Mouse (Mus musculus) inflammation-experienced regulatory T-cells, adult 6 months (primary cell): ENCODE results near the gene Pcbp4. TPM values are rescaled to one million over a fixed set of nuclear protein-coding genes. Genes with fewer than 3 reads are reported as not detected.

Experiments used
- ATAC-seq: one replicate; pipeline ENCODE4 v1.8.0; 2017
- polyA plus RNA-seq, 3 experiments: library from polyadenylated mRNA; unstranded; fragments of 100-300 nt; shearing (Covaris generic); gene quantifications; one replicate each; pipeline ENCODE4 v1.2.1; 2017

Pcbp4 gene
- polyA plus RNA-seq, 3 experiments from 2014 or later, result 4.1 to 5.0 (median 4.4) TPM

DNA sequence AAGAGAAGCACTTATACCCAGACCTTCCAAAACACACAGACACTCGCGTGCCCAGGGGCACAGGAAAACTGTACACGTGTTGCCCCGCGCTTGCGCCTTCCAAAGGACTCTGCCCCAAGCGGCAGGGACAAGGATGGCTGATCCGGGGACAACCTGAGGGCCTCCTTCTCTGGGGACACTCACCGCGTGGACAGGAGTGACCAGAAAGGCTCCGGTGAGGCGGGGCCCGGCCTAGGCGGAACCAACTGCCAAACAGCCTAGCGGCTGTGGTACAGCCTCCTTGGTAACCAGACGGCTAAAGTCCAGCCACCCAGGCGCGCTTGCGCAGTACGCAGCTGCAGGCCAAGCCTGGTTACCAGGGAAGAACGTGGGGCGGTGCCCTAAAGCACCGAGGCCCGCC, 5.7 kb upstream of the Pcbp4 start, which contains the start of the genes Abhd14b and Abhd14a:
Gene Abhd14b (plus strand): TSS at position 112 of the 400 bp plus-strand sequence.
Gene Abhd14a (minus strand): TSS at position 331 of the 400 bp plus-strand sequence.
- ATAC-seq, result peak; percentile 74

DNA sequence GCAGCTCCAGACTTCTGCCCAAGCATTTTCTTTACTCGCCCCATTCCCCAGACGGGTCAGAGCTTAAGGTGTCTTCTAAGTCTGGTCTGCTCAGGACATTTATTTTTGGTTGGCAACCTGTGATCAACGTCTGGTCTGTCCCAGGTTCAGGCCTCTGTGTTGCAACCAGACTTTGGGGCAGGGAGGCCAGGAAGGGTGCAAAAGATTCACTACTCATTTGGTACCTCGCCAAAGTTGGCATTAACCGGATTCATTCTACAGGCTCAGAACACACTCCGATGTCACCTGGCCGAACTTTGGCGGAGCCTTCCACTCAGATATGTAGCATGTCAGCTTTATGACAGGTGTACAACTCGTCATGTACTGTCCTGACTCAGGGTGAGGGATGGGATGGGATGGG, 5.1 kb upstream of the Pcbp4 start:
- no peak for ATAC-seq

GRCm38 (mm10) chr9:106448498-106449031, 4.5 kb upstream of the Pcbp4 start:
- ATAC-seq, result peak; percentile 75

DNA sequence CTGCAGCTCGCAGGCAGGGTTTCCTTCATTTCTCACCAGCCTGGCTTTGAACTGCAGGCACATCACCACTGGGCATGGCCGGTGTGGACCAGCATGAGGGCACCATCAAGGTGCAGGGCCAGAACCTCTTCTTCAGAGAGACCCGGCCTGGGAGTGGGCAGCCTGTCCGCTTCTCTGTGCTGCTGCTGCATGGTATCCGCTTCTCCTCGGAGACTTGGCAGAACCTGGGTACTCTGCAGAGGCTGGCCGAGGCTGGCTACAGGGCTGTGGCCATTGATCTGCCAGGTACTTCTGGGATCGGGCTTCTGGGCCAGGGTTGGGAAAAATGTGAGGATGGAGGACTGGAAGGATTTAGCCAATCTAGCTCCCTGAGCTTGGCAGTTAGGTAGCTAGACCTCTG, 3.1 kb upstream of the Pcbp4 start:
- no peak for ATAC-seq

GRCm38 (mm10) chr9:106450661-106451060, 2.4 kb upstream of the Pcbp4 start:
- ATAC-seq, result no peak

DNA sequence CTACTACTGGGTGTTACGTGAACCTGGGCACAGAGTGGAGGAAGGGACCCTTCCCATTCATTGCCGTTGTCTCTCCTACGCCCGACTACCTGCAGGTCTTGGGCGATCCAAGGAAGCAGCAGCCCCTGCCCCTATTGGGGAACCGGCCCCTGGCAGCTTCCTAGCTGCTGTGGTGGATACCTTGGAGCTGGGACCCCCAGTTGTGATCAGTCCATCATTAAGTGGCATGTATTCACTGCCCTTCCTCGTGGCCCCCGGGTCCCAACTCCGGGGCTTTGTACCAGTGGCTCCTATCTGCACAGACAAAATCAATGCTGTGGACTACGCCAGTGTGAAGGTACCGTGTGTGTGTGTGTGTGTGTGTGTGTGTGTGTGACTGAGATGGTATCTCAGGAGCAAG, 1.8 kb upstream of the Pcbp4 start:
- ATAC-seq, result no peak

GRCm38 (mm10) chr9:106451899-106452298, 1.2 kb upstream of the Pcbp4 start:
- ATAC-seq, result no peak

DNA sequence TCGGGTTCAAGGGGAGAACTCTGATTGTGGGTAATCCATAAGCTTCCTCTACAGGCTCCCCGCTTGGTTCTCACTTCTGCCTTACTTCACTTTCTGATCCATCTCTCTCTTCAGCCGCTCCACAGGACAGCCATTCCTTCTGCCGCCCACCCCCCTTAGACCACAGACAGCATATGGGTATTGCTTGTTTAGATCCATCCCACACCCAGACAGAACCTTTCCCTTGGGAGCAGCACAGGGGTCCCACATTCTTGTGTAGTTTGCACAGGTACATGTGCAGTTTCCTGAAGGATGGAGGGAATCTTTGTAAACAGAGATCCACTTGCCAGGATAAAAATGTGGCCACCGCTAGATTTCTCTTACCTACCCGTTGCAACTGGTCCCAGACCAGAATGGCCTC, 740 bp upstream of the Pcbp4 start:
- no peak for ATAC-seq

DNA sequence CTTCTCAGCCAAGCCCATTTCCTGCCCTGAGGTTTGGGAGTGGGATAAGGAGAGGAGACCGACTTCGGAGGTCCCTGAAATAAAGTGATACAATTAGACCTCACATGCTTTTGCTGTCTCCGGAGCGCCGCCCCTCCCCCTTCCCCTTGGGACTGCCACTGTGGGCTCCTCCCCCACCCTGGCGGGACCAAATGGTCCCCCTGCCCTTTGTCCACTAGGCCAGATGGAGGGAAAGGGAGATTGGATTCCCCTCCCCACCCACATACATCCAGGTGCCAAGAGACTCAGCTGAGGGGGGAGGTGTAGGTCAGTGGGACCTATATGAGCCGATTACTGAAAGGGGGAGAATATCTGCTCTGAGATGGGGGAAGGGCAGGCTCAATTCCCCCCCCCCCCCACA, 270 bp upstream of the Pcbp4 start:
- no peak for ATAC-seq

- no peak for ATAC-seq
Observed at GRCm38 (mm10) chr9:106454071-106454761, 1.1 kb downstream of the Pcbp4 start.

DNA sequence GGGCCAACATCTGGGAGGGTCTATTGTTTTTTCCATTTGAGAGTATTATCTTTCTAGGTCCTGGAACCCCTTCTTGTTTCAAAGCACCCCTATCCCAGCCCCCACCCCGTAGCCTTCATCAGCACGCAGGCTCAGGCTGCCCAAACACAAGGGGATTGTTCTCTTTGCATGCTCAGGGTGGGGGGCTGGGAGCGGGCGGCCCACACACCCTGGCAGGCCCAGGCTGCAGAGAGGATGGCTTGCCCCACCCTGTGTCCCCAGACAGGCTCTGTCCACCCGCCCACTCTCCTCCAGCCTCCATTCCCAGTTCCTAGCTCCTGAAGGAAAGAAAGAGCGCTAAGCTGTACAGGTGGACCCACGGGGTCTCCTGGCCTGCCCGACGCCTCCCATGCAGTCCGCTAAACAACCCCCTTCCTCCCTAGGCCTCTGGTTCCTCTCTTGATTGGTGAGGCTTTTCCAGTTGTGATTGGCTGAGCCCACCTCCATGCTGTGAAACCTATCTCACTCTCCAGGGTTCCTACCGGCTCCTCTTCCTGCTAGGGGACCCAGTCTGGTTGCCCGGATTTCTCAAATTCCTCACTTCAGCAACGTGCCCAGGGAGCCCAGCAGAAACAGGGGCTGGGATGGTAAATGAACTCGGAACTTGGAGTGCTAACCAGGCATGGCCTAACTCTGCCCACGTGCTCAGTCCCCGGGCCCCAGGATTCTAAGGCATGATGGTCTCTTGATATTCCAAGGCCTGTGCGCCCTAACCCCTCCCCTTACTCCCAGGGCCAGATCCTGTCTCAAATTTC, 2.0 kb downstream of the Pcbp4 start:
- ATAC-seq, result no peak

- ATAC-seq, result no peak
Observed at GRCm38 (mm10) chr9:106456325-106457162, 3.5 kb downstream of the Pcbp4 start.

GRCm38 (mm10) chr9:106457163-106457559, 4.1 kb downstream of the Pcbp4 start:
- no peak for ATAC-seq

- ATAC-seq, result no peak
Observed at GRCm38 (mm10) chr9:106457920-106458319, 4.8 kb downstream of the Pcbp4 start.

DNA sequence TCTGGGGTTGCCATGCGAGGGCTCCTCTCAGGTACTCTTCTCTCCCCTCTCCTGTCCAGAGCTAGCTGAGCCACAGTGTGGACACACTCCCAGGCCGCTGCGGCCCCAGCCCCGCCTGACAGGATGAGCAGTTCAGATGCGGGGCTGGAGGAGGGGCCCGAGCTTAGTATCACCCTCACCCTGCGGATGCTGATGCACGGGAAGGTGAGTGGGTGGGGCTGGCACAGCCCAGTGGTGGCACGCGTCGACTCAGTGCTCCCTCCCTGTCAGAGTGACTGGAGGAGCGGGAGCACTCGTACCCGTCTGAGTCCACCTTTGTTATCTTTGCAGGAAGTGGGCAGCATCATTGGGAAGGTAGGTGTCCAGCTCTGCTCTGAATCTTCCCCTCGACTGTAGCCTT, 6.9 kb downstream of the Pcbp4 start:
- no peak for ATAC-seq

- ATAC-seq, result no peak
Observed at GRCm38 (mm10) chr9:106460401-106461025, 7.4 kb downstream of the Pcbp4 start.

DNA sequence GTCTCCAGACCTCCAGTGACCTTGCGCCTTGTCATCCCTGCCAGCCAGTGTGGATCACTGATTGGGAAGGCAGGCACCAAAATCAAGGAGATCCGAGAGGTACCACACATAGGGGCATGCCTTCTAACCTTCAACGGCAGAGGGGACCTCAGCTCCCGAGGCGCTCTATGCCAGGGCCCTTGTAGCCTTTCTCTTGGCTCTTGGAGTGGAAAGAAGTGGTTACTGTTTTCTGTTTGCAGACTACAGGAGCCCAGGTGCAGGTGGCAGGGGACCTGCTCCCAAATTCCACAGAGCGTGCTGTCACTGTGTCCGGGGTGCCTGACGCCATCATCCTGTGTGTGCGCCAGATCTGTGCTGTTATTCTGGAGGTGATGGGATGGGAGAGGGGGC, 7.9 kb downstream of the Pcbp4 start:
- no peak for ATAC-seq

- no peak for ATAC-seq
Observed at GRCm38 (mm10) chr9:106461641-106462429, 8.7 kb downstream of the Pcbp4 start.

- ATAC-seq, result no peak
Observed at GRCm38 (mm10) chr9:106462430-106462800, 9.3 kb downstream of the Pcbp4 start.

DNA sequence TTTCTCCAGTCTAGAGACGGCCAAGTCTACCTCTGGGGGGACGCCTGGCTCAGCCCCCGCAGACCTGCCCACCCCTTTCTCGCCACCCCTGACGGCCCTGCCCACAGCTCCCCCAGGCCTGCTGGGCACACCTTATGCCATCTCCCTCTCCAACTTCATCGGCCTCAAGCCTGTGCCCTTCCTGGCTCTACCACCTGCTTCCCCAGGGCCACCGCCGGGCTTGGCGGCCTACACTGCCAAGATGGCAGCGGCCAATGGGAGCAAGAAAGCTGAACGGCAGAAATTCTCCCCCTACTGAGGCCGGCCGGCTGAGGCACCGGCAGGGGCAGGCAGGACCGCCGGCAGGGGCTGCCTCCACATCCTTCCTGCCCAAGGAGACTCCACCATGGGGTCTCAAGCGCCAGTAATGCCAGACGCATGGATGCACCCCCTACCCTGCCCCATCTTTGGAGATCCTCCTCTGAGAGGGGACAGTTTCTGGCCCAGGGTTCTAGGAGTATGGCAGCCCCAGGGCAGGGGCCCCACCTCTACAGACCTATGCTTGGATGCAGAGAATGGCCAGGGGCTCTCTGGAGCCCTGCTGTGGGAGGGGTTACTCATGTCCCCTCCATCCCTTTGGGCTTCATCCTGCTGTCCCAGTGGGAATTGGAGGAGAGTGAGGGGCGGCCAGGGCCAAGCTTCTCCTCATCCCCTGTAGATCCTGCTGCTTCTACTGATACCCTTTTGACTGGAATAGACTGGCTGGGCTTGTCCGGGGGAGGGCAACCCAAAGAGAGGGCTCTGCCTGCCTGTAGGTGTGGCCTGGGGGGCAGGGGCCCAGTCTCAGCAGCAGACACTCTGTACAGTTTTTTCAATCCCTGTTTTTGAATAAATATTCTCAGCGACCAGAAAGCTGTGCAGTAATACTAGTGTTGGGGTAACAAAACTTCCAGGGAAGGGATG, 10.3 kb downstream of the Pcbp4 start:
- ATAC-seq, result no peak
